Mouse (Mus musculus) limb, embryonic 11.5 days (tissue): ENCODE measurements around the gene A530032D15Rik. TPM values are rescaled to one million over a fixed set of nuclear protein-coding genes. Genes with fewer than 3 reads are reported as not detected.
"Not testable (repeated sequence)": the region's sequence is repeated elsewhere in the genome, so short reads cannot be mapped to it uniquely, and the experiment has no call there.

Experiments
- ATAC-seq: fragments of 200-750 bp; cut with Nextera tagmentation; 2 replicates; pipeline ENCODE4 v1.8.0; 2017; ENCODE audit warnings: low read depth; ENCODE audit not compliant: insufficient number of reproducible peaks, low FRiP score, low TSS enrichment
- DNase-seq: peaks from one replicate; pipeline ENCODE4 v3.0.0-alpha.2; 2015; ENCODE audit warnings: low spot score
- H3K27ac ChIP-seq: fragments of 300-500 bp; sonication (generic); replicated peaks from 2 replicates; pipeline ENCODE4 v1.5.1; 2014; ENCODE audit warnings: low read depth, mild to moderate bottlenecking, low read length
- H3K27me3 ChIP-seq: fragments of 300-500 bp; sonication (generic); 2 replicates; pipeline ENCODE4 v1.6.1; 2014; ENCODE audit warnings: mild to moderate bottlenecking, low read length, mixed read lengths; ENCODE audit not compliant: control insufficient read depth, insufficient read depth
- H3K36me3 ChIP-seq: fragments of 300-500 bp; sonication (generic); 2 replicates; pipeline ENCODE4 v1.6.1; 2014; ENCODE audit warnings: mild to moderate bottlenecking, low read length, moderate library complexity, mixed read lengths; ENCODE audit not compliant: control insufficient read depth, insufficient read depth
- H3K4me1 ChIP-seq: fragments of 300-500 bp; sonication (generic); 2 replicates; pipeline ENCODE4 v1.6.1; 2014; ENCODE audit warnings: low read length, mixed read lengths; ENCODE audit not compliant: control insufficient read depth, insufficient read depth
- H3K4me2 ChIP-seq: fragments of 300-500 bp; sonication (generic); 2 replicates; pipeline ENCODE4 v1.6.1; 2014; ENCODE audit warnings: low read depth, mild to moderate bottlenecking, moderate library complexity; ENCODE audit not compliant: severe bottlenecking
- H3K4me3 ChIP-seq: fragments of 300-500 bp; sonication (generic); 2 replicates; pipeline ENCODE4 v1.5.1; 2014; ENCODE audit warnings: low read depth, low read length
- H3K9ac ChIP-seq: fragments of 300-500 bp; sonication (generic); 2 replicates; pipeline ENCODE4 v1.6.1; 2014; ENCODE audit warnings: mild to moderate bottlenecking, low read length
- H3K9me3 ChIP-seq: fragments of 300-500 bp; sonication (generic); 2 replicates; pipeline ENCODE4 v1.6.1; 2016; ENCODE audit warnings: low read length; ENCODE audit not compliant: control insufficient read depth
- WGBS: fragments of 180-500 bp; shearing (Covaris S2); extraction: QIAGEN DNeasy Blood & Tissue Kit; methylation state at CpG from one replicate; pipeline ENCODE4 v1.1.7; 2014; 5-methylcytosine and 5-hydroxymethylcytosine counted together
- polyA plus RNA-seq: library from polyadenylated mRNA; unstranded; fragments of >200 nt; fragmentation: Nextera tagmentation; extraction: Ambion mirVana; gene quantifications from 2 replicates; pipeline ENCODE4 v1.2.1, GENCODE M21; 2014

Gene A530032D15Rik
- polyA plus RNA-seq = not detected in 2 replicates

DNA sequence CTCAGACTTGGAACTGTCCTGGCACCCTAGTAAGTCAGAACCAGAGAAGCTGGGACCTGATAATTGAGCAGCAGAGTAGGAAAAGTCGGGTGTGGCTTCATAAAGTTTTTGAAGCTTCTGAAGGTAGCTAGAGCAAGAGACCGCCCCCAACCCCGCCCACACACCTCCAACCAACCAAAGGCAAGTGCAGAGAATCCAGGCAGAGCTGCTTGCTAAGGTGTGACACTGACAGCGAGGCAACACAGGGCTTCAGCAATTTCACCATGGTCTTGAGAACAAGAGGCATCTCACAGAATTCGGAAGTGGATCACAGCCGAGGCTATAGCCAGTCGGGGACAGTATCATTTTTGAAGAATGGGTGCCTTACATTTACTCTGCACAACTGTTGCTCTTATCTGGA lies at the start of gene A530032D15Rik:
TSS of gene A530032D15Rik (minus strand) at position 101 of the 400 bp plus-strand sequence.
- H3K4me3 ChIP-seq, H3K9ac ChIP-seq, ATAC-seq, H3K9me3 ChIP-seq, H3K4me2 ChIP-seq, H3K27ac ChIP-seq, H3K27me3 ChIP-seq, DNase-seq, H3K36me3 ChIP-seq, H3K4me1 ChIP-seq: not testable (repeated sequence)
- no CpG with 5 or more reads among the region's 7 CpGs for WGBS

DNA sequence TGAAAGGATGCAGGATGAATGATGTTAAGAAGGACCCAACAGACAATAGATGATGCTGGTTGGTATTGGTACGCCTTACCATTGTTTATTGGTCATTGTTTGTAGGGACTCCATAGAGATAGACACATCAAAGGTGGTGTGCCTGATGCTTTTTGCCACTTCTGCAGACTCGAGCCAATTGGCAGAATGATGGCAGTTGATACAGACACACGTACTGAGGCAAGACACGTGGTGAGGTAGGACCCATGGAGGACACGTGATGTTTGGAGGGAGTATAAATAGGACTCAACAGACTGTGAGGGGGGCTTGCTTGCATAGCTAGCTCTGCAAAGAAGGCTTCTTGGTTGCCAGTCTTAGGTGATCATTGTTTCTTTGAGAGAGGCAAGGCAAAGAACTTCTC lies 45.5 kb upstream of the A530032D15Rik start:
- H3K9ac ChIP-seq, H3K4me3 ChIP-seq, H3K27ac ChIP-seq, DNase-seq, H3K4me2 ChIP-seq, H3K9me3 ChIP-seq, H3K27me3 ChIP-seq, H3K4me1 ChIP-seq, ATAC-seq, H3K36me3 ChIP-seq: not testable (repeated sequence)
- WGBS = 81% methylated on average over 4 of the region's 5 CpGs

GRCm38 (mm10) chr1:85133671-85134070 lies 24.0 kb upstream of the A530032D15Rik start:
- H3K4me1 ChIP-seq, H3K27ac ChIP-seq, ATAC-seq, H3K36me3 ChIP-seq, H3K4me2 ChIP-seq, H3K4me3 ChIP-seq, H3K9me3 ChIP-seq, H3K27me3 ChIP-seq, H3K9ac ChIP-seq, DNase-seq: not testable (repeated sequence)
- WGBS = 97% methylated on average over 16 of the region's 22 CpGs

DNA sequence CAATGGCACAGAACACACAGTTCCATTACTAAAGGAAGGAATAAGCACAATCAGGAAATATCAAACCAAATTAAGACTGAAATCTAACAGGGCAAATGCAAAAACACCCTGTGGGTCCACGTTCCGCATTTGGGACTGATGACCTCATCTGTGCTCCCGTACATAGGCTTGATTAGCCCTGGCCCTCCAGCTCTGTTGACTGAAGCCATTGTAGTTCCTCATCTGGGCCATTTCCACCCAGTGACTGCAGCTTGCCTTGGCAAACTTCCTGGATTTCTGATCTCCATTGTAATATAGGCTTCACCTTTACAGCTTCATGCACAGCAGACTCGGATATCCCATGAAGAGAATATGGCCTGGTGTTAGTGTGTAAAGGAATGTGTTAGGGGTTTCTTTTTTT lies 12.2 kb upstream of the A530032D15Rik start:
- WGBS = 85% methylated on average over 4 of the region's 4 CpGs
- not testable (repeated sequence) for H3K9me3 ChIP-seq

GRCm38 (mm10) chr1:85118341-85118740 lies 8.7 kb upstream of the A530032D15Rik start:
- H3K4me3 ChIP-seq, H3K36me3 ChIP-seq, H3K4me1 ChIP-seq, H3K27ac ChIP-seq, H3K9ac ChIP-seq, H3K4me2 ChIP-seq, DNase-seq, ATAC-seq, H3K27me3 ChIP-seq, H3K9me3 ChIP-seq: not testable (repeated sequence)
- 83% methylated on average over 5 of the region's 6 CpGs for WGBS

More for the DNA sequence above, 12.2 kb upstream of the A530032D15Rik start:
- H3K4me2 ChIP-seq, H3K4me1 ChIP-seq, H3K9ac ChIP-seq, H3K36me3 ChIP-seq, H3K27ac ChIP-seq, DNase-seq, H3K4me3 ChIP-seq, H3K27me3 ChIP-seq, ATAC-seq: not testable (repeated sequence)

DNA sequence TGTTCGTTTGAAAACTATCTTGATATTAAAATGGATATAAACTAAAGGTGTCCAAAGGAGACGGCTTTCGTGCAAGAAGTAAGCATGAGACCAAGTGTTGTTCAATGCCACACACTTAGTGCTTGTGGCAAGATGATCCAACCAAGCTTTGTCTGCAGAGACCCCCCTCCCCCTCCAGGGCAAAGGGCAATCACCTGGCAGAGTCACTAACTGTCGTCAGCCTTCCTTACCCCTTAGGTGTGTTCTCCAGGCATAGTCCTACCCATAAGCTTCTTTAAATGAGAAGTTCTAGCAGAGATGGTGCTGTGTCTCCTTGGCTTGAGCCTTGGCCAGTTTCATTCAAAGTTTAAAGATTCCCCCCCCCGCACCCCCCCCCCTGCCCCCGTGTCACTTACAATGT lies 7.9 kb upstream of the A530032D15Rik start:
- not testable (repeated sequence) for H3K27ac ChIP-seq, H3K4me3 ChIP-seq, H3K36me3 ChIP-seq, H3K27me3 ChIP-seq, H3K9me3 ChIP-seq, DNase-seq, ATAC-seq, H3K9ac ChIP-seq, H3K4me2 ChIP-seq, H3K4me1 ChIP-seq
- 67% methylated on average over 4 of the region's 6 CpGs for WGBS

- 54% methylated on average over 6 of the region's 6 CpGs for WGBS
- H3K4me1 ChIP-seq, ATAC-seq, H3K4me2 ChIP-seq, H3K9me3 ChIP-seq, H3K27me3 ChIP-seq, H3K9ac ChIP-seq, H3K4me3 ChIP-seq, H3K36me3 ChIP-seq, DNase-seq, H3K27ac ChIP-seq: not testable (repeated sequence)
Observed at GRCm38 (mm10) chr1:85114666-85115402, 5.2 kb upstream of the A530032D15Rik start.

- 84% methylated on average over 3 of the region's 3 CpGs for WGBS
- ATAC-seq = peak; percentile 39; the same call in 1 of the 2 replicates
- DNase-seq, H3K27ac ChIP-seq, H3K36me3 ChIP-seq, H3K4me2 ChIP-seq, H3K9ac ChIP-seq, H3K4me1 ChIP-seq, H3K27me3 ChIP-seq, H3K9me3 ChIP-seq, H3K4me3 ChIP-seq: not testable (repeated sequence)
Observed at GRCm38 (mm10) chr1:85114078-85114477, 4.4 kb upstream of the A530032D15Rik start.

DNA sequence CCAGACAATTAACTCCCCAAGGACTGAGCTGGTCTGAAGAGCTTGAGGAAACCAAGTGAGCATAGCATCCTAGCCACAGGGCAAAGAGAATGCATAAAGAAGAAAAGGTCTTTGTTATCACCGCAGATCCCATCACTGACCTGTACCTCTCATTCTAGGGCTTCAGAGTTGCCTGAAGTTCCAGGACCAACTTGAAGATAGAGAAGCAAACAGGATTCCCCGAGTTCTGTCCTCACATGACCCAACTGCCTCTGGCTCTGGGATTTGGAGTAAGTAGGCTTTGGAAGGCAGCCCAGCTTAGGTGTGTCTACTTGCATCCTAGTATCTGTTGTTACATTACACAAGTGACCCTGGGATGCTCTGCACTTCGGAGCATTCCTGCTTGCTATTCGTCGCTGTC lies 3.2 kb upstream of the A530032D15Rik start:
- H3K4me1 ChIP-seq, H3K36me3 ChIP-seq, H3K9ac ChIP-seq, H3K4me3 ChIP-seq, H3K9me3 ChIP-seq, ATAC-seq, H3K27me3 ChIP-seq, H3K27ac ChIP-seq, H3K4me2 ChIP-seq, DNase-seq: not testable (repeated sequence)
- WGBS = 76% methylated on average over 2 of the region's 5 CpGs
